Mouse (Mus musculus): ENCODE data around the gene Map3k5. TPM values are rescaled to one million over a fixed set of nuclear protein-coding genes. Genes with fewer than 3 reads are reported as not detected.

Gene Map3k5
- total and polyA plus RNA-seq, 3 experiments = 0.35 to 0.97 TPM; not detected in 1

- DNase-seq (ENCODE audit: low read depth, low spot score) = no peak
- no peak for TF ChIP-seq RCOR1 (IDR thresholded peaks at IDR 0.05; ENCODE audit: low read depth, low read length)
- TF ChIP-seq MAX (IDR thresholded peaks at IDR 0.05; ENCODE audit: low read length) = no peak
- TF ChIP-seq SMC3 (IDR thresholded peaks at IDR 0.05; ENCODE audit: low read depth, low read length) = no peak
- TF ChIP-seq USF2 (IDR thresholded peaks at IDR 0.05; ENCODE audit: borderline replicate concordance in 1 of 2, insufficient read depth in 1 of 2, low read depth in 1 of 2, low read length in 2 of 2) = no peak
- TF ChIP-seq JUND (IDR thresholded peaks at IDR 0.05; ENCODE audit: low read depth, low read length) = no peak
- TF ChIP-seq MXI1 (IDR thresholded peaks at IDR 0.05; ENCODE audit: low read depth, low read length) = no peak
- TF ChIP-seq KAT2A (conservative IDR thresholded peaks at IDR 0.05; ENCODE audit: low read depth, low read length) = no peak
- TF ChIP-seq USF1 (IDR thresholded peaks at IDR 0.05; ENCODE audit: low read depth, low read length) = no peak
- TF ChIP-seq GATA1 (IDR thresholded peaks at IDR 0.05; ENCODE audit: low read depth, low read length) = no peak
- no peak for TF ChIP-seq CTCF (IDR thresholded peaks at IDR 0.05 in 2 of 3, conservative IDR thresholded peaks at IDR 0.05 in 1 of 3; ENCODE audit: control insufficient read depth in 1 of 3, insufficient read depth in 1 of 3, low read depth in 2 of 3, low read length in 3 of 3, poor library complexity in 1 of 3, severe bottlenecking in 1 of 3)
- TF ChIP-seq UBTF (IDR thresholded peaks at IDR 0.05; ENCODE audit: borderline replicate concordance, insufficient read depth, low read depth, low read length) = no peak
- TF ChIP-seq POLR2A (IDR thresholded peaks at IDR 0.05; ENCODE audit: control insufficient read depth in 1 of 2, insufficient read depth in 1 of 2, low read depth in 1 of 2, low read length in 2 of 2, poor library complexity in 1 of 2) = no peak
- H3K79me2 ChIP-seq (ENCODE audit: control insufficient read depth, insufficient read depth, low read length, poor library complexity) = no peaks in the 10 kb centered on the region
Measured at GRCm38 (mm10) chr10:19913806-19914205, 20.5 kb upstream of the Map3k5 start.

GRCm38 (mm10) chr10:19915301-19915700, 19.0 kb upstream of the Map3k5 start:
- Histone ChIP-seq H3K27me3 (ENCODE audit: control insufficient read depth in 1 of 2, insufficient read depth in 2 of 2, low read length in 2 of 2) (no peaks in the 10 kb centered on the region; a peak in 3 of 4 replicates), H3K9ac (ENCODE audit: control insufficient read depth, low read depth, low read length, poor library complexity, severe bottlenecking) (no peak overlapping the region), H3K36me3 (ENCODE audit: control insufficient read depth in 1 of 2, insufficient read depth in 2 of 2, low read length in 2 of 2) (no peaks in the 10 kb centered on the region), H3K79me2 (ENCODE audit: control insufficient read depth, insufficient read depth, low read length, poor library complexity) (no peaks in the 10 kb centered on the region), H3K4me3 (ENCODE audit: control insufficient read depth in 1 of 2, insufficient read depth in 1 of 2, low read depth in 2 of 2, low read length in 2 of 2) (no peak overlapping the region), H3K9me3 (replicated peaks; ENCODE audit: insufficient read depth, low read length) (no peaks in the 10 kb centered on the region), H3K4me1 (ENCODE audit: control insufficient read depth in 1 of 2, insufficient read depth in 2 of 2, low read length in 2 of 2) (no peaks in the 10 kb centered on the region; a peak in 1 of 4 replicates), H3K27ac (ENCODE audit: control insufficient read depth, low read depth, low read length) (no peak overlapping the region)
- DNase-seq (ENCODE audit: low read depth, low spot score) = peak; percentile 77
- TF ChIP-seq GATA1 (IDR thresholded peaks at IDR 0.05; ENCODE audit: low read depth, low read length) (peak; percentile 91), CHD1 (IDR thresholded peaks at IDR 0.05; ENCODE audit: low read depth, low read length) (no peak), TCF12 (IDR thresholded peaks at IDR 0.05; ENCODE audit: low read depth, low read length) (no peak), BHLHE40 (IDR thresholded peaks at IDR 0.05; ENCODE audit: borderline replicate concordance, low read depth, low read length) (no peak), NRF1 (IDR thresholded peaks at IDR 0.05; ENCODE audit: insufficient read depth, low read depth, low read length, poor library complexity, severe bottlenecking) (peak; percentile 36; the same call in 1 of the 2 replicates), KAT2A (conservative IDR thresholded peaks at IDR 0.05; ENCODE audit: low read depth, low read length) (peak; percentile 35; the same call in 1 of the 2 replicates), CTCF (IDR thresholded peaks at IDR 0.05 in 2 of 3, conservative IDR thresholded peaks at IDR 0.05 in 1 of 3; ENCODE audit: control insufficient read depth in 1 of 3, insufficient read depth in 1 of 3, low read depth in 2 of 3, low read length in 3 of 3, poor library complexity in 1 of 3, severe bottlenecking in 1 of 3) (peak; percentile 34 to 62 (median 50)), MAFK (IDR thresholded peaks at IDR 0.05; ENCODE audit: borderline replicate concordance, low read depth, low read length) (peak; percentile 99), EP300 (IDR thresholded peaks at IDR 0.05; ENCODE audit: low read depth in 1 of 2, low read length in 2 of 2) (no peak), HCFC1 (IDR thresholded peaks at IDR 0.05; ENCODE audit: low read depth, low read length) (peak; percentile 86), MYC (IDR thresholded peaks at IDR 0.05; ENCODE audit: low read depth, low read length) (no peak), RAD21 (IDR thresholded peaks at IDR 0.05; ENCODE audit: low read depth, low read length) (peak; percentile 53), RCOR1 (IDR thresholded peaks at IDR 0.05; ENCODE audit: low read depth, low read length) (no peak), CHD2 (IDR thresholded peaks at IDR 0.05; ENCODE audit: low read length) (no peak), POLR2AphosphoS5 (IDR thresholded peaks at IDR 0.05; ENCODE audit: borderline replicate concordance, low read depth, low read length) (no peak), MEF2A (IDR thresholded peaks at IDR 0.05; ENCODE audit: extremely low read depth, insufficient replicate concordance, low read depth, low read length, poor library complexity, severe bottlenecking) (no peak), ZC3H11A (IDR thresholded peaks at IDR 0.05; ENCODE audit: low read depth, low read length) (peak; percentile 24; the same call in 1 of the 2 replicates), ETS1 (IDR thresholded peaks at IDR 0.05; ENCODE audit: low read depth, low read length) (peak; percentile 44; the same call in 1 of the 2 replicates), NELFE (IDR thresholded peaks at IDR 0.05; ENCODE audit: low read depth, low read length) (no peak), ZNF384 (IDR thresholded peaks at IDR 0.05; ENCODE audit: low read depth, low read length) (no peak), UBTF (IDR thresholded peaks at IDR 0.05; ENCODE audit: borderline replicate concordance, insufficient read depth, low read depth, low read length) (no peak), MAX (IDR thresholded peaks at IDR 0.05; ENCODE audit: low read length) (no peak), SMC3 (IDR thresholded peaks at IDR 0.05; ENCODE audit: low read depth, low read length) (peak; percentile 48)

More at GRCm38 (mm10) chr10:19913806-19914205, 20.5 kb upstream of the Map3k5 start:
- Histone ChIP-seq H3K27me3 (ENCODE audit: control insufficient read depth in 1 of 2, insufficient read depth in 2 of 2, low read length in 2 of 2) (no peaks in the 10 kb centered on the region; a peak in 3 of 4 replicates), H3K27ac (ENCODE audit: control insufficient read depth, low read depth, low read length) (no peak overlapping the region), H3K4me3 (ENCODE audit: control insufficient read depth in 1 of 2, insufficient read depth in 1 of 2, low read depth in 2 of 2, low read length in 2 of 2) (no peak overlapping the region), H3K36me3 (ENCODE audit: control insufficient read depth in 1 of 2, insufficient read depth in 2 of 2, low read length in 2 of 2) (no peaks in the 10 kb centered on the region), H3K4me1 (ENCODE audit: control insufficient read depth in 1 of 2, insufficient read depth in 2 of 2, low read length in 2 of 2) (no peaks in the 10 kb centered on the region; a peak in 1 of 4 replicates), H3K9me3 (replicated peaks; ENCODE audit: insufficient read depth, low read length) (no peaks in the 10 kb centered on the region), H3K9ac (ENCODE audit: control insufficient read depth, low read depth, low read length, poor library complexity, severe bottlenecking) (no peak overlapping the region)
